Mouse (Mus musculus): ENCODE measurements around the gene Ddx39.

The Ddx39 gene

GRCm38 (mm10) chr8:83765663-83766062 is 50.7 kb downstream of the Ddx39 start:
- no peak for DNase-seq (ENCODE audit: low read depth, low spot score)

- DNase-seq (ENCODE audit: low read depth, low spot score) = peak; percentile 37
These were observed 52.5 kb downstream of the Ddx39 start for GRCm38 (mm10) chr8:83767442-83767841.

- peak; percentile 65 for DNase-seq (ENCODE audit: low read depth, low spot score)
These were observed 53.5 kb downstream of the Ddx39 start for GRCm38 (mm10) chr8:83768526-83768925.

- DNase-seq (ENCODE audit: low read depth, low spot score) = no peak
These were observed 54.7 kb downstream of the Ddx39 start for GRCm38 (mm10) chr8:83769720-83770119.

- DNase-seq (ENCODE audit: low read depth, low spot score) = peak; percentile 44
These were observed 55.7 kb downstream of the Ddx39 start for GRCm38 (mm10) chr8:83770669-83771068.

GRCm38 (mm10) chr8:83771791-83772190 is 56.8 kb downstream of the Ddx39 start:
- peak; percentile 33 for DNase-seq (ENCODE audit: low read depth, low spot score)

- peak; percentile 74 for DNase-seq (ENCODE audit: low read depth, low spot score)
These were observed 57.9 kb downstream of the Ddx39 start for GRCm38 (mm10) chr8:83772701-83773451.

GRCm38 (mm10) chr8:83773452-83773846 is 58.5 kb downstream of the Ddx39 start:
- DNase-seq (ENCODE audit: low read depth, low spot score) = peak; percentile 70

GRCm38 (mm10) chr8:83774221-83774620 is 59.2 kb downstream of the Ddx39 start:
- DNase-seq (ENCODE audit: low read depth, low spot score) = no peak

All from CD4-positive helper T cell, adult 2 months (primary cell).